Mouse (Mus musculus) monocyte, adult 5-6 weeks (primary cell): ENCODE results near the gene Fndc4. TPM values are rescaled to one million over a fixed set of nuclear protein-coding genes. Genes with fewer than 3 reads are reported as not detected.

Source experiments
- ATAC-seq: fragments of 153-309, 156-312 bp; replicated peaks from 2 replicates; pipeline ENCODE4 v1.8.0; 2017; ENCODE audit warnings: mild to moderate bottlenecking; ENCODE audit not compliant: low TSS enrichment, insufficient number of reproducible peaks, severe bottlenecking, poor library complexity, low FRiP score
- total RNA-seq: library from RNA; stranded (forward); fragments of 200-1000, 200-491, 200-594 nt; gene quantifications from 3 replicates; pipeline ENCODE4 v1.2.3, GENCODE M21; 2017

Fndc4 gene
- total RNA-seq, 1 experiment from 2014 or later = 2.0 TPM

DNA sequence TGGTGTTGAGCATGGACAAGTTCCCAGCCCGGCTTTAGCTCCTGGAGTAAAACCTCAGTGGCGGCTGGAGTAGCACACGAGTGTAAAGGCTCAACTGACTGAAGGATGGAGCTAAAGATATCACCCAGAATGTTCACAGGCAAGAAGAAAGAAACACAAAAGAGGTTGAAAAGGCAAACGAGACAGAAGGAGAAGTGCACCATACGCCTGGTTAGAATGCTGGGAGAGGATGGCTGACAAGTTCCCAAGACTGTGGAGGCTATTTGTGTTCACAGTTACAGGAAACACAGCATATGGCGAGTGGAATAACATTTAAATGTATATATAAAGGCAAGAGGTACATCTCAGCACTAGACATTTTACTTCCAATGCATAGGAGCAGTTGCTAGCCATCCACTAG, 22.9 kb downstream of the Fndc4 start:
- ATAC-seq = no peak

GRCm38 (mm10) chr5:31267686-31268085, 28.2 kb downstream of the Fndc4 start:
- ATAC-seq = 0 out of 2 replicates have a peak, but pooled peaks have one; percentile 25

DNA sequence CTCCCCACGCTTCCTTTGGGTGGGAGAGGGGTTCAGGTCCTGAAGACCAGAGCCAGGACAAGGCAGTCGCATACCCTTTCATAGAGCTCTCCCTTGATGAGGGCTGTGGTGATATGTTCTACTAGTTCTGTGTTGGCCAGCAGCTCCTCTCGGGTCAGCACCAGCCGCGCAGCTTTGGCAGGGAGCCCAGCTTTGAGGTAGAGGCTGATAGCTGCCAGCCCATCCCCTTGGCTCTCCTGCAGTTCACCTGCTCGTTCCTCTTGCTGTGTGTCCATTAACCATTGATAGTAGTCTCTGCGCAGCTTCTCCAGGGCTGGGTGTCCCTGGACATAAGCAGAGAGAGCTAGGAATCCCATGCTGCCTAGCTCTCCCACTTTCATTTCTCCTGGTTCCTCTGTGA, 29.8 kb downstream of the Fndc4 start:
- no peak for ATAC-seq

DNA sequence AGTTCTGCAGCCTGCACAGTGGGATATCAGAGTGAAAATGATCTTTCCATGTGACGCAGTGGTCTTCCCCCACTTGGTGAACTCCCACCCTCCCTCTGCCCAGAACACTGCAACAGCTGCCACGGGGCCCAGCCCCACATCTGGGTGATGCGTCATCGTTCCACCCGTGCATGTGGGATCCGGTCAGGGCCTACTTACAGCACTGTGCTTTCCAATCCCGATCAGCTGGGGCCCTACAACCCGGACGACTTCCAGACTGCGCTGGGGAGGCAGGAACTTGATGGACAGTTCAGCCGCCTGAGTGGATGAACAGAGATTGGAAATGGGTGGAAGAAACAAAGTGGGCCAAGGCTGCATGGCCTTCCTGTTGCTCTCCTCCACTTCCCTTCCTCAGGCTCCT, 38.3 kb downstream of the Fndc4 start:
- no peak for ATAC-seq

DNA sequence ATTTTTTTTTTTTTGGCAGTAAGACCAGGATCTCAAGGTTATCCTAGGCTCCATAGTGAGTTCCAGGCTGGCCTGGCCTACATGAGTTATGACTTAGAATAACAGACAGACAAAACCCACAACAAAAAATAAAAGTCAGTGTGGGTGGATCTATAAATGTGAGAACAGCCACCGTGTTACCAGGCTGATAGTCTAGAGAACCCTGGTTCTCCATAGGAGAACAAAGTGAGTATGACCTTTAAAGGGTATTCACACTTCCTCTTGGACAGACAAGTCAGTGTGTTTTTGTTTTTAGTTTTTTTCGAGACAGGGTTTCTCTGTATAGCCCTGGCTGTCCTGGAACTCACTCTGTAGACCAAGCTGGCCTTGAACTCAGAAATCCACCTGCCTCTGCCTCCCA, 39.9 kb downstream of the Fndc4 start:
- peak; percentile 69 for ATAC-seq

DNA sequence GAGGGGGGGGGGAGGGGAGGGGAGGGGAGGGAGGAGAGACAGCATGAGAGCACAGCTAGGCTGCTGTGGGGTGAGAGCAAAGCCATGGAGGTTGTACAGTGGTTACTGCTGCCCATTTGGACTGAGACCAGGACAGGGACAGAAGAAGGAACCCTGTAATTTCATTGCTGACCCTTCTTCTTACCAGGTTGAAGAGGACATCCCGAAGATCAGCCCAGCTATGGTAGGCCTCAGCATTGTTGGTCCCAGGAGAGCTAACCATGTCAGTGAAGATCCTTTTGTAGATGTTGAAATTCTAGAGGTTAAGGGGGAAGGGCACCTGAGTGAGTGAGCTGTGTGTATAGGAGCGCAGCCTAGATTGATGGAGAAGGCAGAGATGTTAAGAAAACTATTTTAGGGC, 40.5 kb downstream of the Fndc4 start:
- ATAC-seq = no peak

DNA sequence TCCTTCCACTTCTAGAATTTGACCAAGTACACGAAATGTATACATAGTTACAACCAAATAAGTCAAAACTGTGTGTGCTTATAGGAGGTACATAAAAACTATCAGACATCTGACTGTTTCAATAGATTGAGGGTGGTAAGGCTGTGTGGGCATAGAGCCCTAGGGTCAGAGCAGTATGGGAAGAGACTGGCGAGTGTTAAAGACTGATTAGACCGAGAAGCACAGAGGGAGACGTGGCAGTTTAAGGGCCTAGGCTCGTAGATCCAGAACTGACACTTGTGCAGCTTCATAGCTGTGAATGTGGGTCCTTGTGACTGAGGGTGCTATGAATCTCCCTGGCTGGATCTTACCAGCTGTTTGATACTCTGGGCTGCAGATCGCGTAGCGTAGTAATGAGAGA, 41.0 kb downstream of the Fndc4 start:
- no peak for ATAC-seq

GRCm38 (mm10) chr5:31254452-31254851, 41.4 kb downstream of the Fndc4 start:
- no peak for ATAC-seq

DNA sequence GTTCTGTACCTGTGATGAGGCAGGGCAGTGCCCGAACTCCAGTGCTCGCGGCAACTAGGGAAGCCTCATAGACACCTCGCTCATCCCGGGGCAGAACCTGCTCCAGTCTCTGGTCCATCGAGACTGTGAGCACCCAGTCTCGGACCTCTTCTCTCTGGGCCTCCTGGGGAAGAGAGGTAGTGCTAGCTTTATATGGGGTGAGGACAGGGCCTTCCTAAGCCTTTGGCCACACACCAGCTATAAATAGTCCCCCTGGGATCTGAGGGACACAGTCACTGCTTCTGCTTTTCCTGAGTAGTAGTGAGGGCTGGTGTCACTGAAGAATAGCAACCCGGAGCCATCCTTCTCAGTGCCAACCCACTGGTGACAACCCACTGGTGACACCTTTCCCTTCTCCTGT, 42.1 kb downstream of the Fndc4 start:
- no peak for ATAC-seq

GRCm38 (mm10) chr5:31252795-31253545, 42.9 kb downstream of the Fndc4 start:
- ATAC-seq = no peak

- no peak for ATAC-seq
These were observed 43.7 kb downstream of the Fndc4 start for GRCm38 (mm10) chr5:31252151-31252550.

GRCm38 (mm10) chr5:31251541-31252101, 44.3 kb downstream of the Fndc4 start, which contains the start of gene Krtcap3:
Gene Krtcap3, plus strand, starts transcription at chr5:31251691.
- ATAC-seq = no peak

- ATAC-seq = no peak
These were observed 45.2 kb downstream of the Fndc4 start for GRCm38 (mm10) chr5:31250716-31251115.

Other genes with a start within 250 kb of the Fndc4 start
- gene Atraid, start 247.8 kb downstream of the Fndc4 start, total RNA-seq = 44.7 to 61.4 TPM (median 49.9 TPM) in 3 replicates
- gene Slc5a6, start 247.2 kb downstream of the Fndc4 start, total RNA-seq = 0.38 to 3.7 TPM (median 3.0 TPM) in 3 replicates
- gene Cad, start 241.3 kb downstream of the Fndc4 start, total RNA-seq = 4.8 to 18.4 TPM (median 9.6 TPM) in 3 replicates
- not detected in 3 replicates for gene Dnajc5g, start 189.8 kb downstream of the Fndc4 start, total RNA-seq
- not detected in 3 replicates for gene Slc30a3, start 187.8 kb downstream of the Fndc4 start, total RNA-seq
- not detected in 3 replicates for gene Trim54, start 179.4 kb downstream of the Fndc4 start, total RNA-seq
- gene Ucn, start 157.3 kb downstream of the Fndc4 start, total RNA-seq = not detected in 3 replicates
- gene Mpv17, start 141.8 kb downstream of the Fndc4 start, total RNA-seq = 22.5 to 37.8 TPM (median 35.8 TPM) in 3 replicates
- 1.4 to 2.5 TPM (median 2.2 TPM) in 3 replicates for gene Gm29609, start 116.2 kb downstream of the Fndc4 start, total RNA-seq
- gene Gtf3c2, start 115.9 kb downstream of the Fndc4 start, total RNA-seq = 42.4 to 80.2 TPM (median 50.2 TPM) in 3 replicates
- gene Snx17, start 102.9 kb downstream of the Fndc4 start, total RNA-seq = 59.3 to 91.8 TPM (median 80.9 TPM) in 3 replicates
- gene Eif2b4, start 102.7 kb downstream of the Fndc4 start, total RNA-seq = 12.1 to 24.5 TPM (median 22.7 TPM) in 3 replicates
- 13.8 to 18.5 TPM (median 16.0 TPM) in 3 replicates for gene Zfp513, start 93.8 kb downstream of the Fndc4 start, total RNA-seq
- 124 to 184 TPM (median 154 TPM) in 3 replicates for gene Ppm1g, start 75.4 kb downstream of the Fndc4 start, total RNA-seq
- 322 to 390 TPM (median 323 TPM) in 3 replicates for gene Nrbp1, start 55.2 kb downstream of the Fndc4 start, total RNA-seq
- gene Gm9970, start 54.8 kb downstream of the Fndc4 start, total RNA-seq = not detected in 3 replicates
- gene Krtcap3, start 44.4 kb downstream of the Fndc4 start, total RNA-seq = 2.5 to 14.9 TPM (median 12.9 TPM) in 3 replicates
- gene Ift172, start 5.0 kb downstream of the Fndc4 start, total RNA-seq = 18.6 to 39.4 TPM (median 21.2 TPM) in 3 replicates
- gene Gckr, start 1.4 kb upstream of the Fndc4 start, total RNA-seq = not detected in 3 replicates
- gene Zfp512, start 156.4 kb upstream of the Fndc4 start, total RNA-seq = 50.8 to 94.5 TPM (median 53.9 TPM) in 3 replicates
- 0.64 to 1.8 TPM (median 0.87 TPM) in 3 replicates for gene 4930548H24Rik, start 189.7 kb upstream of the Fndc4 start, total RNA-seq
- 15.1 to 24.0 TPM (median 21.2 TPM) in 3 replicates for gene Gpn1, start 198.7 kb upstream of the Fndc4 start, total RNA-seq
- 68.9 to 82.2 TPM (median 69.9 TPM) in 3 replicates for gene Slc4a1ap, start 230.9 kb upstream of the Fndc4 start, total RNA-seq
- 18.5 to 33.7 TPM (median 23.3 TPM) in 3 replicates for gene Supt7l, start 231.7 kb upstream of the Fndc4 start, total RNA-seq